Mouse (Mus musculus) right cerebral cortex, postnatal 4 days (tissue): ENCODE data around the gene Olfr690.
"Not testable (repeated sequence)": the region's sequence is repeated elsewhere in the genome, so short reads cannot be mapped to it uniquely, and the experiment has no call there.

Experiments
- DNase-seq: peaks from one replicate; pipeline ENCODE4 v3.0.0-alpha.2; 2022

Olfr690 gene

DNA sequence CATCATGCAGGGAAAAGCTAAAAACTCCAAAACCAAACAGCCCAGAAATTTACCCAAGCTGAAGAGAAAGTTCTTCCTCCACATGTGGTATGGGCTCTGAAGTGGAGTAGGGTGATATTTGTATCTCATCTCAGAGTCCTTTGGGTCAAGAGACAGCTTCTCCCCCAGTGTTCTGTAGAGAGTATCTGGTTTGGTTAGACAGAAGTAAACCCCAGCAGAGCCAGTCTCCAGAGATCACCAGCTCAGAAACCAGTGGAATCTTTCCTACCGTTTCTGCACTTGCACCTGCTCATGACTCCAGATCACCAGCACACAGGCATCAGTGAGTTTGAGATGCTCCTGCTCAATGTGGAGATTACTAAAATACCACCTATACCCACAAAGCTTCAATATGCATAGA lies at the start of gene Olfr690:
TSS of gene Olfr690 (minus strand) at position 101 of the 400 bp plus-strand sequence.
- DNase-seq = no peak

DNA sequence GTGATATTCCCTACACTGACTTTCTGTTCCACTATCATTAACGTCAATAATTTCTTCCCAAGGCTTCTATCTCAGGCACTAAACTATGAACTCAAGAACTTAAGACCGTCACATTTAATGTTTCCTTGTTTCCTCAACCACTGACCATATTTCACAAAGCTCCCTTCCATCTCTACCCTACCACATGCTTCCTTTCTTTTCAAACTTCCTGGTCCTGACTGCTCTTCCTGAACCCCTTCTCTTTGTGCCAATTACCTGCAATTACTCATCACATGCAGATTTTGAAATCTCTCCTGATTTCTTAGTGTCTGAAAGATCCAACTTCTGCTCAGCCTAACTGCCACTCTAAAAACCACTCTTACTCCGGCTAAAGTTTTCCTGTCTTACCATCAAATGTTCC lies 46.4 kb upstream of the Olfr690 start:
- no peak for DNase-seq

DNA sequence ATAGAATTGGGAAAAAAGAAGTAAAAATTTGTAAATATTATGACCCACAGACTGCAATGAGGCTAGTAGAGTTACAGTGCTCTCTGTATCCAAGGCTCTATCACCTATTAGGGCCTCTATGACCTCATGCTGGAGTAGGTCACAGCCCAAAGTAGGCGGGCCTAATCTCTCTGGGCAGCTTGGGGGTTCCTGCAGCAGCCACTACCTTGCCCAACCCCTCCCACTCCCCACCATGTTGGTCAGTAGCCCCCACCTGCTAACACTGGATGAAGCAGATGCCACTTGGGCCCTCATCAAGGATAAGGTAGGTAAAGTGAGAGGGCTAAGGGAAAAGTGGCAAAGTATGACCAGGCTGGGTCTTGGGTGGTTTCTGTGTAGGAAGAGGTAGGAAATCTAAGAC lies 41.0 kb upstream of the Olfr690 start, which contains the start of gene Gm5901:
TSS of gene Gm5901 (plus strand) at position 173 of the 400 bp plus-strand sequence.
- DNase-seq = no peak

DNA sequence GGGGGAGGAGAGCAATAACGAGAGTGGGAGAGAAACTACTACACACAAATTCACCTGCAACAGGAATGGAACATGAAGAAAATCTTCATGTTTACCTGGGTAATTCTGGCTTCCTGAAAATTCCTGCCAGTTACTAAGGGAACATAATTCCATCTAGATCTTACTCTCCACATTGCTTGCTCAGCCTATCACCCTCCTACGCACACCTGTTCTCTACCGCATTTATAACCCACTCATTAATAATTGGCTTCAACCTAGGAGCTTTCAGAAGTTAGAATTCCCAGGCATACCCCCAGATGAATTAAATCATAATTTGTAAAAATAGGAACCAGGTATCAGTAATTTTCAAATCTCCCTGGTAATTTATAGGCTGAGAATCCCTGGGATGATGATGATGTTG lies 40.1 kb upstream of the Olfr690 start:
- no peak for DNase-seq

DNA sequence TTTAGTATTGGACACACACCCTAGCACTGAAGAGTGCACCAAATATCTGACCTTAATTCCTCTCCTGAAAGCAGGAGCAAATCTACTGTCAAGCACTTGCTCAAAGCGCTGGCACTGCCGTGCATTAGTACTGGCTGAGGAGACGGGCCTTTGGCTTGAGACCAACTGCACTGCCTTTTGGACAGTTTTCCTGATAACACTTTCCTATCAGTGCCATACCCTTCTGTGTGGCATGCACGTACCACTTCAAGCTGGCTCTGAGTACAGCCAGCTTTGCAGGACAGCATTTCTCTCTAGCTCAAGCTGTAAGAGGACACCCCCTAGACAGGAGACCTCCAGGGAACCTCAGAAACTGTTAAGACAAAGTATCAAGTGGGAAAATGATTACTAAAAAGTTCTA lies 39.6 kb upstream of the Olfr690 start:
- no peak for DNase-seq

DNA sequence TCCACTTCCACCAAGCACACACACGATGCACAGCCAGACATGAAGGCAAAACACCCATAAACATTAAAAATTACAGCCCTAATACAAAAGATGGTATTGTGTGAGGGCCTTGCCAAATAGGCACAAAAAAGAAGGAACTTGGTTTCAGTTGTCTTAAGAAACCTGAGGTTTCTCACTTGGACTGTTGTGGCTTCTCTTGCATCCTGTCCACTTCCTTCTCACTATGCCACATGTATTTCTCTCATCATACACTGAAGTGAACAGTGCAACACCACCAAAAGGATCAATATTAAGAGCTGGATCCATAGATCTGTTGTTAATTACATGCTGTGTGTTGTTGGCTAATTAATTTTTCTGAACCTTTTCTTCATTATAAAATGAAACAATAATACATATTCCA lies 39.0 kb upstream of the Olfr690 start:
- DNase-seq = no peak

DNA sequence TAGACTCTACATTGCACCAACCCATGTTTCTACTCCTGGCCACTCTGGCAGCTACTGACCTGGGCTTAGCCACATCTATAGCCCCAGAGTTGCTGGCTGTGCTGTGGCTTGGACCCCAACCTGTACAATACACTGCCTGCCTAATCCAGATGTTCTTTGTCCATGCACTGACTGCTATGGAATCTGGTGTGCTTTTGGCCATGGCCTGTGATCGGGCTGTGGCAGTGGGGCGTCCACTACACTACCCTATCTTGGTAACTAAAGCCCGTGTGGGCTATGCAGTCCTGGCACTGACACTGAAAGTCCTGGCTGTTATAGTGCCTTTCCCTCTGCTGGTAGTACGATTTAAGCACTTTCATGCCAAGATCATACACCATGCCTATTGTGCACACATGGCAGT lies 34.6 kb upstream of the Olfr690 start:
- no peak for DNase-seq

DNA sequence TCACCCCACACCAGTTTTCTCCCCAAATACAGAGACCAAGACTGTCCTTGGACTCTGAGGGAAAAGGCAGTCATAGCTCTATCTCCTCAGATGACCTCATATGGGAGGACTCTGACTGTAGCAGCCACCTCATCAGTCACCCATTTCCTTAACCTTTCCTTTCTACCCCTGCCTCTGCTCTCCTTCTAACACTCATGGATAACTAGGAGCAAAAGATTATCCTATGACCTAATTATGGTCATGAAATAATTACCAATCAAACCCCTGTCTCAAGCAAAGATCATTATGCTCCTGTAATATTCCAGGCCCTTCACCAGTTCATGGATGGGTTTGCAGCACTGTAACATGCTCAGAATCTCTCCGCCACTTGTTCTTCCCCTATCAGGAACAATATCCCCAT lies 34.0 kb upstream of the Olfr690 start, which contains the start of gene Olfr692:
TSS of gene Olfr692 (plus strand) at position 301 of the 400 bp plus-strand sequence.
- no peak for DNase-seq

DNA sequence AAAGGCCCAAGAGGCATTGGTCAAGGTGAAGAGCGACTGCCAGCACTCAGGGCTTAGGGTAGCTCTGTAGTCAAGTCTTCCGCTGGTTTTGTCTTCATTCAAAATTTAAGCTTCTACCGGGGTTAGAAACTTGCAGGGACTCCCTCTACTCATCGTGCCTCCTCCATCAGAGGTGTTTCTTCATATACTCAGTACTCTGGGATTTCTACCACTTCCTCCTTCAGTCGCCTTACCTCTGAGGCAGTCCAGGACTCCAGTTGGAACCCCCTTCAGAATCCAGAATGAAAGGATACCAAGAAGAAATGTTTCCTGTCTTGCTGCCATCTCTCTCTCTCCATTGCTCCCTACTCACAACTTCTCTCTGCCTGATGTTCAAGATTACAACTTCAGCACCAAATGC lies 33.4 kb upstream of the Olfr690 start:
- DNase-seq = no peak

DNA sequence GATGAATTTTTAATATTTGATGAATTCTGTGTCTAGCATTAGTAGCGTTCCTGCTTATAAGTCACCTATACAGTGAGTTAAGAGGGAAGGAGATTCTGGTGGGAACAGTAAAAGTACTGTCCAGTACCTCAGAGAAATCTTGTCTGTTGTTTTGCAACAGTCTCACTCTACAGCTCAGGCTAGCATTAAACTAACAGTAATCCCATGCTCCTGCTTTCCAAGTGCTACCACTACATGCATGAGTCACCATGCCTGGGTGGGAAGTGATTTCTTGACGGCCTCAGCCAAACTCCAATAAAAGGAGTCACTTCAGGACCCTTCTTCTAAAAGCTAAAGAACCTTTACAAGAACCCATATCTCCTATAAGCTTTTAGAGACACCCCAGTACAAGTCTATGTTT lies 27.8 kb upstream of the Olfr690 start:
- no peak for DNase-seq

DNA sequence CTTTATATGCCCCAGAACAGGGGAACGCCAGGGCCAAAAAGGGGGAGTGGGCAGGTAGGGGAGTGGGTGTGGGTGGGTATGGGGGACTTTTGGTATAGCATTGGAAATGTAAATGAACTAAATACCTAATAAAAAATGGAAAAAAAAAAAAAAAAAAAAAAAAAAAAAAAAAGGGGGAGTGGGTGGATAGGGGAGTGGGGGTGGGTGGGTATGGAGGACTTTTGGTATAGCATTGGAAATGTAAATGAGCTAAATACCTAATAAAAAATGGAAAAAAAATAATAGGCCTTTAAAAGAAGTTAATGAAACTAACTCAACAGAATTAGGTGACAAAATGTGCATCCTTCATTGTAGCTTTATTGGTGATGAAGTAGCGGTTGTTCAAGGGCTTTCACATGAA lies 22.6 kb upstream of the Olfr690 start:
- DNase-seq = not testable (repeated sequence)

DNA sequence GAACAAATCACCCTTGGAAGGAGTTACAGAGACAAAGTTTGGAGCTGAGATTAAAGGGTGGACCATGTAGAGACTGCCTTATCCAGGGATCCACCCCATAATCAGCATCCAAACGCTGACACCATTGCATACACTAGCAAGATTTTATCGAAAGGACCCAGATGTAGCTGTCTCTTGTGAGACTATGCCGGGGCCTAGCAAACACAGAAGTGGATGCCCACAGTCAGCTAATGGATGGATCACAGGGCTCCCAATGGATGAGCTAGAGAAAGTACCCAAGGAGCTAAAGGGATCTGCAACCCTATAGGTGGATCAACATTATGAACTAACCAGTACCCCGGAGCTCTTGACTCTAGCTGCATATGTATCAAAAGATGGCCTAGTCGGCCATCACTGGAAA lies 22.2 kb upstream of the Olfr690 start:
- not testable (repeated sequence) for DNase-seq

DNA sequence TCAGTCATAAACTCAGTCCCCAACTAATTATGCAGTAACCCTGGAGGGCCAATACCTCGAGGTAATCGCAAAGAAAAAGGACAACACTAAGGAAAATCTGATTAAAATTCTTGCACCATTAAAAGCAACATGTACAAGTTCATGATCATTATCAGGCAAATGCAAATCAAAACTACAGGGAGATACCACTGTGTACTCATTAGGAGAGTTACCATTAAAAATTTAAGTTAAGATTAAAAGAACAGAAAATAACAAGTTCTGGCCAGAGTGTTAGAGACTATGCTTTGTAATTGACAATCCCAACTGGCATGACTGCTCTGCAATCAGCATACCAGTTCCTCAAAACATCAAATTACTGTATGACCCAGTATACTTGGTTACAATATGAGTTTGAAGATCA lies 8.8 kb upstream of the Olfr690 start:
- no peak for DNase-seq

DNA sequence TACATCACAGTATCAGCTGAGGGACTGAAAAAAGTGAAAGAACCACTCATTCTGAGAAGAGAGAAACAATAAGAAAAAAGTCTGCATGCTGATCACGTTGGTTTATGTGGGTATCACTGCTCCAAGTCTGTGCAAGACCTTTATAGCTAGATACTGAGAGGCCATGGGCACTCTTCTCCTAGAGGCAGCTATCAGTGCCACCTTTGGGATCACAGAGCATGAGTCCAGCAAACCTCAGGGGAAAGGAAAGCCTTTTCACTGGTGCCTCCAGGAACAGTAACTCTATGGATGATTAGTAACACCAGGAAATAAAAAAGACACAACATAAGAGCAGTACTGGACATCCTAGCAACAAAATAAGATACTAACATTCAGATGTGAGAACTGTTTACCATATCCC lies 8.3 kb upstream of the Olfr690 start, which contains the start of gene Olfr691:
TSS of gene Olfr691 (minus strand) at position 101 of the 400 bp plus-strand sequence.
- no peak for DNase-seq

DNA sequence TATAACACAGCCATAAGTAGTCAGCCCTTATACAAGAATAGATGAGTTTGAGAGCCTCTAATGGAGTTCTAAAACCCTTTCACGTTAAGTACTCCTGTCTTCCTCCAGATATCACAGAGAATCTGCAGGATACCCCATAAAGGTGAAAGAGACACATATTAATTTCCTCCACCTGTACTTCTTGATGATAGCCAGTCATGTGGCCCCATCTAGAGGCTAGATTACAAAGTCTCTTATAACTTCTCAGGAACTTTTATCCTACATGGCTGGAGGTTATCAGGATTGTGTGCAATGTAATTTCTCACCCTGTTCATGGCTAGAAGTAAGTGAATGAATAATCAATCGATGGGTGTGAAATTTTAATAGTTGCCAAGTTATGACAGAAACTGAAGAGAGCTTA lies 8.6 kb downstream of the Olfr690 start:
- DNase-seq = no peak

DNA sequence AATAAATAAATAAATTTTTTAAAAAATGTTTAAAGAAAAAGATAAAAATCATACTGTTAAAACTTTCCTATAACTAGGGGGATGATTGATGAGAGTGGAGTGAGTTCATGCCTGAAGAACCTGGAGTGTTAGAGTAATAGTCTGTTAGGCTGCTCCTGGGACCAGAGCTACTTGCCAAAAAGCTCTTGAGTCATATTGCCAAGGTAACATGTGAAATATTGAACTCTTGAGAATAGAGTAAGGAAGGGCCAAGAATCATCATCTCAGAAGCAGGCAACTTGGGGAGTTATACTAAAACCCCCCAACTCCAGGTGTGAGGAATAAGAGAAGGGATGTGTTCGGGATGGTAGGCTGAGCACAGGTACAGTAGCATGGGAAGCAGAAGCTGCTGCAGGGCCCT lies 23.0 kb downstream of the Olfr690 start, which contains the start of gene Olfr689:
TSS of gene Olfr689 (plus strand) at position 301 of the 400 bp plus-strand sequence.
- DNase-seq = no peak

DNA sequence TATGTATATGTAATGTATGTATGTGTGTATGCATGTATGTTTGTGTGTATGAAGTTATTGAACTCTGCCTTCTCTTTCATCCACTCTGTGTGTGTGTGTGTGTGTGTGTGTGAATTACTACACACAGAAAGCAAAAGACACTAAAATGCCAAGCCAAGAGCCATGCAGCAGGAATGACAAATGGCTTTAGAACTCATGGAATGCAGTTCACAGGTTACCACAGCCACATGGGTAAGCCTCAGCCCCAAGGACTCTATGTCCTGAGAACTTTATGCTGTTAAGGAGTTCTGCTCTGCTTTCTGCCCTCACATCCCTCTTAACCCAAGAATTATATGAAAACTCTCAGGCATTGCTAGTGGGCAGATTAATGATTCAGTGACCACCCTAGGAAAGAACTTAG lies 43.9 kb downstream of the Olfr690 start:
- DNase-seq = no peak

DNA sequence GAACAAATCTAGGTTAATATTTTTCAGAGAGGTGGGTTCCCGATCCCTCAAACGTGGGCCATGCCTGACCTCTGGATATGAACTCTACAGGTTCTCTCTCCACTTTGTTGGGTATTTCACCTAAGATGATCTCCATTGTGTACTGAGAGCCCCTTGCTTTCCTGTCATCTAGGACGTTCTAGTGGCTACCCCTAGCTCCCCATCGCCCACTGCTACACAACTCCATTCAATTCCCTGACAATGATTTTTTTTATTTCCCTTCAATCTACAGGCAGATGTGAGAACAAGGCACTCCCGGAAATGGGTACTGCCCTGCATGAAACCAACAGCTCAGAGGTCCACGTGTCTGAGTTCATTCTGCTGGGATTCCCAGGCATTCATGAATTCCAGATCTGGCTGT lies 46.1 kb downstream of the Olfr690 start, which contains the start of gene Olfr688:
TSS of gene Olfr688 (plus strand) at position 301 of the 400 bp plus-strand sequence.
- no peak for DNase-seq
